Mouse (Mus musculus) MEL (cell line): ENCODE measurements around the gene Abca3. TPM values are rescaled to one million over a fixed set of nuclear protein-coding genes. Genes with fewer than 3 reads are reported as not detected.

Experiments used
- DNase-seq: peaks from one replicate; pipeline ENCODE4 v3.0.0; 2011; ENCODE audit warnings: low read depth, low spot score
- H3K27ac ChIP-seq: 2 replicates; pipeline ENCODE4 v1.5.1; 2012; ENCODE audit warnings: low read depth, mild to moderate bottlenecking, control low read depth, low read length, moderate library complexity; ENCODE audit not compliant: control insufficient read depth
- H3K27me3 ChIP-seq, 2 experiments: fragments of 150-350 bp in 1 of 2; sonication (generic) in 1 of 2; 2 replicates each; pipeline ENCODE4 v1.6.1; 2012; ENCODE audit warnings: low read length in 2 of 2, mild to moderate bottlenecking in 2 of 2, improper control_type of control experiment in 1 of 2, moderate library complexity in 1 of 2; ENCODE audit not compliant: insufficient read depth in 2 of 2, control insufficient read depth in 1 of 2
- H3K36me3 ChIP-seq, 2 experiments: 2 replicates each; pipeline ENCODE4 v1.6.1; 2012 to 2014; ENCODE audit warnings: low read length in 2 of 2, improper control_type of control experiment in 1 of 2, inconsistent platforms in 1 of 2, mild to moderate bottlenecking in 1 of 2; ENCODE audit not compliant: insufficient read depth in 2 of 2, control insufficient read depth in 1 of 2
- H3K4me1 ChIP-seq, 2 experiments: fragments of 150-350 bp in 1 of 2; sonication (generic) in 1 of 2; 2 replicates each; pipeline ENCODE4 v1.6.1; 2012; ENCODE audit warnings: low read length in 2 of 2, improper control_type of control experiment in 1 of 2, mild to moderate bottlenecking in 1 of 2; ENCODE audit not compliant: insufficient read depth in 2 of 2, control insufficient read depth in 1 of 2
- H3K4me3 ChIP-seq, 2 experiments: fragments of 150-350 bp in 1 of 2; sonication (generic) in 1 of 2; 2 replicates each; pipeline ENCODE4 v1.5.1; 2012; ENCODE audit warnings: low read depth in 2 of 2, low read length in 2 of 2, mild to moderate bottlenecking in 2 of 2, moderate library complexity in 2 of 2, control low read depth in 1 of 2, improper control_type of control experiment in 1 of 2; ENCODE audit not compliant: control insufficient read depth in 1 of 2, insufficient read depth in 1 of 2
- H3K79me2 ChIP-seq: 2 replicates; pipeline ENCODE4 v1.6.1; 2012; ENCODE audit warnings: mild to moderate bottlenecking, low read length, moderate library complexity; ENCODE audit not compliant: control insufficient read depth, poor library complexity, insufficient read depth
- H3K9ac ChIP-seq: 2 replicates; pipeline ENCODE4 v1.6.1; 2012; ENCODE audit warnings: low read depth, mild to moderate bottlenecking, control low read depth, low read length, moderate library complexity; ENCODE audit not compliant: control insufficient read depth, poor library complexity, severe bottlenecking
- H3K9me3 ChIP-seq: fragments of 150-350 bp; sonication (generic); replicated peaks from 2 replicates; pipeline ENCODE4 v1.6.1; 2012; ENCODE audit warnings: mild to moderate bottlenecking, low read length, improper control_type of control experiment, moderate library complexity; ENCODE audit not compliant: insufficient read depth
- BHLHE40 ChIP-seq: IDR thresholded peaks from 2 replicates; pipeline ENCODE4 v1.6.1; 2012; ENCODE audit warnings: low read depth, mild to moderate bottlenecking, inconsistent platforms, low read length, improper control_type of control experiment, borderline replicate concordance
- CHD2 ChIP-seq: IDR thresholded peaks from 2 replicates; pipeline ENCODE4 v1.6.1; 2011; ENCODE audit warnings: low read length, improper control_type of control experiment
- EP300 ChIP-seq, 2 experiments: IDR thresholded peaks; 2 replicates each; pipeline ENCODE4 v1.6.1; 2011; ENCODE audit warnings: improper control_type of control experiment in 2 of 2, low read length in 2 of 2, low read depth in 1 of 2, mild to moderate bottlenecking in 1 of 2
- GABPA ChIP-seq: IDR thresholded peaks from 2 replicates; pipeline ENCODE4 v1.6.1; 2012; ENCODE audit warnings: low read depth, mild to moderate bottlenecking, inconsistent platforms, low read length, improper control_type of control experiment, moderate library complexity
- GATA1 ChIP-seq: IDR thresholded peaks from 2 replicates; pipeline ENCODE4 v1.6.1; 2011; ENCODE audit warnings: low read depth, low read length, improper control_type of control experiment
- HCFC1 ChIP-seq: IDR thresholded peaks from 2 replicates; pipeline ENCODE4 v1.6.1; 2012; ENCODE audit warnings: low read depth, mild to moderate bottlenecking, inconsistent platforms, low read length, improper control_type of control experiment, moderate library complexity
- JUND ChIP-seq: IDR thresholded peaks from 2 replicates; pipeline ENCODE4 v1.6.1; 2011; ENCODE audit warnings: low read depth, mild to moderate bottlenecking, improper control_type of control experiment, low read length
- KAT2A ChIP-seq: conservative IDR thresholded peaks from 2 replicates; pipeline ENCODE4 v1.6.1; 2012; ENCODE audit warnings: low read depth, low read length, improper control_type of control experiment, inconsistent platforms
- MAFK ChIP-seq: IDR thresholded peaks from 2 replicates; pipeline ENCODE4 v1.6.1; 2011; ENCODE audit warnings: low read depth, mild to moderate bottlenecking, low read length, improper control_type of control experiment, borderline replicate concordance
- MAX ChIP-seq: IDR thresholded peaks from 2 replicates; pipeline ENCODE4 v1.6.1; 2011; ENCODE audit warnings: low read length, improper control_type of control experiment
- MEF2A ChIP-seq: IDR thresholded peaks from 2 replicates; pipeline ENCODE4 v1.6.1; 2014; ENCODE audit warnings: low read depth, mild to moderate bottlenecking, inconsistent platforms, low read length, improper control_type of control experiment; ENCODE audit not compliant: poor library complexity, insufficient replicate concordance, severe bottlenecking; ENCODE audit errors: extremely low read depth
- NELFE ChIP-seq: IDR thresholded peaks from 2 replicates; pipeline ENCODE4 v1.6.1; 2011; ENCODE audit warnings: low read depth, low read length, improper control_type of control experiment
- SMC3 ChIP-seq: IDR thresholded peaks from 2 replicates; pipeline ENCODE4 v1.6.1; 2011; ENCODE audit warnings: low read depth, low read length, improper control_type of control experiment
- TAL1 ChIP-seq: IDR thresholded peaks from 2 replicates; pipeline ENCODE4 v1.6.1; 2012; ENCODE audit warnings: mild to moderate bottlenecking, inconsistent platforms, low read length, moderate library complexity, mixed read lengths
- TCF12 ChIP-seq: IDR thresholded peaks from 2 replicates; pipeline ENCODE4 v1.6.1; 2014; ENCODE audit warnings: low read depth, mild to moderate bottlenecking, inconsistent platforms, low read length, improper control_type of control experiment, moderate library complexity
- UBTF ChIP-seq: IDR thresholded peaks from 2 replicates; pipeline ENCODE4 v1.6.1; 2012; ENCODE audit warnings: low read depth, mild to moderate bottlenecking, inconsistent platforms, low read length, improper control_type of control experiment, moderate library complexity, borderline replicate concordance; ENCODE audit not compliant: insufficient read depth
- USF1 ChIP-seq: IDR thresholded peaks from 2 replicates; pipeline ENCODE4 v1.6.1; 2014; ENCODE audit warnings: low read depth, mild to moderate bottlenecking, inconsistent platforms, low read length, improper control_type of control experiment, moderate library complexity
- ZC3H11A ChIP-seq: IDR thresholded peaks from 2 replicates; pipeline ENCODE4 v1.6.1; 2012; ENCODE audit warnings: low read depth, mild to moderate bottlenecking, inconsistent platforms, low read length, improper control_type of control experiment
- ZKSCAN1 ChIP-seq: IDR thresholded peaks from 2 replicates; pipeline ENCODE4 v1.6.1; 2012; ENCODE audit warnings: low read depth, mild to moderate bottlenecking, inconsistent platforms, low read length, improper control_type of control experiment, moderate library complexity
- ZNF384 ChIP-seq: IDR thresholded peaks from 2 replicates; pipeline ENCODE4 v1.6.1; 2012; ENCODE audit warnings: low read depth, mild to moderate bottlenecking, inconsistent platforms, low read length, improper control_type of control experiment
- polyA plus RNA-seq, 2 experiments: library from polyadenylated mRNA; stranded (reverse) in 1 of 2; unstranded in 1 of 2; fragments of >175 nt in 1 of 2; fragments of >200 nt in 1 of 2; gene quantifications; 2 replicates each; pipeline versions ENCODE4 v1.2.1 to v1.2.4; 2012; ENCODE audit warnings: low replicate concordance in 2 of 2, low read depth in 1 of 2; ENCODE audit not compliant: insufficient read length in 2 of 2, insufficient read depth in 1 of 2, missing spikeins in 1 of 2
- total RNA-seq: library from RNA; depleted of rRNA; stranded (reverse); fragments of 300-350 nt; gene quantifications from 2 replicates; pipeline ENCODE4 v1.2.3, GENCODE M21; 2012

Gene Abca3
- total and polyA plus RNA-seq, 3 experiments = 32.4 to 37.1 (median 36.6) TPM

DNA sequence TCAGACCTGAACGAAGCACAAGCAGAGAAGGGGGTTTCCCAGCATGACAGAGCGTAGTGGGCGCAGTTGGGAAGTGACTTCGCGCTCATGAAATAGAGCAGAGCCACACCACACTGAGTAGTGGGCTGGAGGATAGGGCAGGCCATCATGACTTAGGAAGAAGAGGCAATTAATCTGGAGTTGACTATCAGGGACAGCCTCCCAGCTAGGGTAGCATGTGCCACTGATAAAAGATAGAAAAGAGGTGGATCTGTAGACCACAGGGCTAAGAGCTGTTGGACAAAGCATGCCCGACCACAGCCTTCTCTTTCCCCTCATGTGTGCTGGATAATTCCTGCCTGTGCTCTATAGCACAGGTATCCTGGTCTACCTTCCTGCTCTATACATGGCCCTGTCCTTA is 24.1 kb downstream of the Abca3 start:
- H3K27ac ChIP-seq = no peak overlapping the region
- H3K79me2 ChIP-seq = no peaks in the 10 kb centered on the region
- peak; percentile 17 for DNase-seq
- peaks cover 0 to 12% of the 10 kb centered on the region in 2 experiments; a peak in 3 of 4 replicates for H3K36me3 ChIP-seq
- H3K9ac ChIP-seq = no peak overlapping the region
- H3K4me1 ChIP-seq = no peaks in the 10 kb centered on the region
- H3K27me3 ChIP-seq = no peaks in the 10 kb centered on the region
- TF ChIP-seq GATA1 (0 out of 2 replicates have a peak, but pooled peaks have one; percentile 16), EP300 (IDR thresholded peaks at IDR 0.05; ENCODE audit: low read depth in 1 of 2, low read length in 2 of 2) (peak in 1 of 2 experiments; percentile 38; a peak in 1 of 4 replicates), TAL1 (peak; percentile 18; the same call in 1 of the 2 replicates), NELFE (no peak), USF1 (no peak)
- TF ChIP-seq, all 39 proteins: peak for 3
- Histone ChIP-seq H3K9me3 (no peaks in the 10 kb centered on the region), H3K4me3 (no peak overlapping the region)

DNA sequence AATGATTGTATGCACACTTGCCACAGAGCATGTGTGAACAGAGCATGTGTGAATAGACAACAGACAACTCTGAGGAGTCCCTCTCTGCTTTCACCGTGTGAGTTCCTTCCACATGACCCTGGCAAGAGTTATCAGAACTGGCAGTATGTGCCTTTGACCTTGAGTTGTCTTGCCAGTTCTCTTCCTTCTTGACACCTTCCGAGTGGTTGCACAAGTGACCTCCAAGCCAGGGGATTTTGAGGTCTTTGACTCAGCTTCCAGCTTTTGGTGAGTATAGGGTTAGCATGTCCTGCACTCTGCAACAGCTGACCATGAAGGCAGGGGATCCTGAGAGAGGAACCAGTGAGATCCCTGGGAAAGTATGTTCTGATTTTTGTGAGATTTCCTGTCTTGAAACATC is 26.7 kb downstream of the Abca3 start:
- DNase-seq = no peak
- no peak overlapping the region for H3K4me3 ChIP-seq
- H3K9me3 ChIP-seq = no peaks in the 10 kb centered on the region
- TF ChIP-seq KAT2A (no peak), CHD2 (no peak), MAX (no peak), SMC3 (no peak), UBTF (no peak), ZC3H11A (no peak), TAL1 (no peak), NELFE (no peak), HCFC1 (no peak), TCF12 (no peak), JUND (no peak), GABPA (no peak), ZKSCAN1 (no peak), MEF2A (no peak), BHLHE40 (no peak), MAFK (no peak), ZNF384 (no peak)
- H3K4me1 ChIP-seq = no peaks in the 10 kb centered on the region
- H3K36me3 ChIP-seq = peaks cover 0 to 16% of the 10 kb centered on the region in 2 experiments; a peak in 3 of 4 replicates
- no peaks in the 10 kb centered on the region for H3K79me2 ChIP-seq
- H3K27ac ChIP-seq = no peak overlapping the region
- no peak overlapping the region for H3K9ac ChIP-seq
- no peaks in the 10 kb centered on the region for H3K27me3 ChIP-seq
